Comparison of ENCODE assay signal across 14 mouse cellular contexts in the genomic region with DNA sequence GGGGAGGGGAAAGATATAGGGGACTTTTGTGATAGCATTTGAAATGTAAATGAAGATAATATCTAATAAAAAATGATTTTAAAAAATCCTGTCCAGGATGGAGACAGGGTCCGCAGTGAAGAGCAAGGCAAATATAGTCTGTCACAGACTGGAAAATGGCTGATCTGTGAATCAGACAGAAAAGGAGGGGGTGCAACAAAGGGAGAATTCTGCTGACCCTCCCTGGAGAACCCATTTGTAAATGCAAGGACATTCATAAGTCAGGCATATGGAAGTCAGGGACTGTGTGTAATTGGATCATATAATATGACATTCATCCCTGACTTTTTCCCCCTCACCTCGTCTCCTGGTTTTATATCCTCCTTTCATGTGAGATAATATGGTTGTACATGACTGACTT.
"Had no signal": no experiment of that assay in that cellular context is flagged by ENCODE, and none has a peak within 500 bp of the region (broad histone marks: within the 10 kb centered on the region; RNA-seq: fewer than 3 reads in every experiment).

No protein-coding gene starts in this region.

- H3K4me2 ChIP-seq: liver, embryonic 11.5 days; liver, embryonic 15.5 days had no signal

- H3K4me1 ChIP-seq: limb, embryonic 10.5 days had no signal

- H3K36me3 ChIP-seq: limb, embryonic 10.5 days; liver, embryonic 15.5 days had no signal

- H3K4me3 ChIP-seq: layer of hippocampus, adult 2 months; left cerebral cortex, adult 2 months; limb, embryonic 10.5 days; liver, embryonic 15.5 days had no signal

- DNase-seq: kidney, adult 11 months; kidney, adult 9 months; kidney, postnatal 10 days; kidney, postnatal 4 days; lung, adult 2 months; lung, postnatal 36 days; right cerebral cortex, postnatal 14 days; thymus, postnatal 4 days had no signal

- H3K9me3 ChIP-seq: limb, embryonic 10.5 days; liver, embryonic 15.5 days had no signal

- H3K27me3 ChIP-seq: liver, embryonic 15.5 days had no signal

- H3K9ac ChIP-seq: liver, embryonic 15.5 days had no signal

- H3K27ac ChIP-seq: layer of hippocampus, adult 2 months; left cerebral cortex, adult 2 months; limb, embryonic 10.5 days; liver, embryonic 15.5 days had no signal

- ATAC-seq: lung, postnatal 0 days had no signal
